Mouse (Mus musculus) gastrocnemius, postnatal 10 days (tissue): ENCODE results near the gene Srf. TPM values are rescaled to one million over a fixed set of nuclear protein-coding genes. Genes with fewer than 3 reads are reported as not detected.
A peak's percentile ranks its signal among the peaks of the same experiment; 100 is the strongest.
"Not testable (repeated sequence)": the region's sequence is repeated elsewhere in the genome, so short reads cannot be mapped to it uniquely, and the experiment has no call there.

ENCODE experiments used
- DNase-seq: peaks from one replicate; pipeline ENCODE4 v3.0.0; 2021; ENCODE audit warnings: mixed read lengths
- long read RNA-seq, 2 experiments: library from polyadenylated mRNA; stranded (forward); transcript quantifications; one replicate each; pipeline ENCODE4 v2.0.0; 2021
- total RNA-seq, 2 experiments: library from RNA; stranded (reverse); gene quantifications; 2 replicates each; pipeline ENCODE4 v1.2.3; 2021

The Srf gene
- total RNA-seq = 10 to 100 TPM; 66.9 to 75.5 TPM
- long read RNA-seq, experiment 1, transcript Srf-203 (3 exons, 637 nt) = minor isoform, 5 of 62 reads
- long read RNA-seq, experiment 1, transcript Srf-201 (7 exons, 2,616 nt) = major isoform, 14 of 62 reads
- long read RNA-seq, experiment 1, partial matches to known transcripts = 16 of 62 reads
- long read RNA-seq, experiment 1, other reads (novel, unspliced or antisense) = 27 of 62 reads
- long read RNA-seq, experiment 2, transcript Srf-201 (7 exons, 2,616 nt) = major isoform, 18 of 56 reads
- long read RNA-seq, experiment 2, transcript Srf-203 (3 exons, 637 nt) = minor isoform, 5 of 56 reads
- long read RNA-seq, experiment 2, partial matches to known transcripts = 12 of 56 reads
- long read RNA-seq, experiment 2, other reads (novel, unspliced or antisense) = 21 of 56 reads

- DNase-seq = peak; percentile 88
Measured at GRCm38 (mm10) chr17:46555673-46556583, at the start of gene Srf. Gene Srf (minus strand): TSS chr17:46556175.

- DNase-seq = no peak
Measured at GRCm38 (mm10) chr17:46605126-46605525, 49.2 kb upstream of the Srf start.

GRCm38 (mm10) chr17:46603229-46603628 lies 47.3 kb upstream of the Srf start:
- no peak for DNase-seq

GRCm38 (mm10) chr17:46602212-46602611 lies 46.2 kb upstream of the Srf start:
- no peak for DNase-seq

GRCm38 (mm10) chr17:46600569-46600968 lies 44.6 kb upstream of the Srf start:
- no peak for DNase-seq

GRCm38 (mm10) chr17:46598963-46599362 lies 43.0 kb upstream of the Srf start:
- DNase-seq = no peak

GRCm38 (mm10) chr17:46597956-46598355 lies 42.0 kb upstream of the Srf start:
- DNase-seq = no peak

GRCm38 (mm10) chr17:46595336-46595735 lies 39.4 kb upstream of the Srf start:
- no peak for DNase-seq

GRCm38 (mm10) chr17:46594606-46595005 lies 38.6 kb upstream of the Srf start:
- DNase-seq = no peak

GRCm38 (mm10) chr17:46593124-46593523 lies 37.1 kb upstream of the Srf start:
- DNase-seq = no peak

GRCm38 (mm10) chr17:46591406-46591805 lies 35.4 kb upstream of the Srf start:
- DNase-seq = no peak

GRCm38 (mm10) chr17:46590439-46590838 lies 34.5 kb upstream of the Srf start:
- no peak for DNase-seq

GRCm38 (mm10) chr17:46589635-46590314 lies 33.8 kb upstream of the Srf start:
- no peak for DNase-seq

- DNase-seq = no peak
Measured at GRCm38 (mm10) chr17:46588913-46589312, 32.9 kb upstream of the Srf start.

GRCm38 (mm10) chr17:46588173-46588572 lies 32.2 kb upstream of the Srf start:
- no peak for DNase-seq

GRCm38 (mm10) chr17:46586327-46586726 lies 30.4 kb upstream of the Srf start:
- no peak for DNase-seq

GRCm38 (mm10) chr17:46578650-46579049 lies 22.7 kb upstream of the Srf start:
- no peak for DNase-seq

GRCm38 (mm10) chr17:46576070-46576469 lies 20.1 kb upstream of the Srf start:
- DNase-seq = no peak

GRCm38 (mm10) chr17:46574535-46574934 lies 18.6 kb upstream of the Srf start:
- no peak for DNase-seq

- DNase-seq = no peak
Measured at GRCm38 (mm10) chr17:46571005-46571404, 15.0 kb upstream of the Srf start.

GRCm38 (mm10) chr17:46559146-46559545 lies 3.2 kb upstream of the Srf start:
- no peak for DNase-seq

GRCm38 (mm10) chr17:46558151-46558550 lies 2.2 kb upstream of the Srf start:
- DNase-seq = no peak

GRCm38 (mm10) chr17:46557321-46557720 lies 1.3 kb upstream of the Srf start:
- not testable (repeated sequence) for DNase-seq
